16 mouse cellular contexts compared by ENCODE assay signal in the genomic region with DNA sequence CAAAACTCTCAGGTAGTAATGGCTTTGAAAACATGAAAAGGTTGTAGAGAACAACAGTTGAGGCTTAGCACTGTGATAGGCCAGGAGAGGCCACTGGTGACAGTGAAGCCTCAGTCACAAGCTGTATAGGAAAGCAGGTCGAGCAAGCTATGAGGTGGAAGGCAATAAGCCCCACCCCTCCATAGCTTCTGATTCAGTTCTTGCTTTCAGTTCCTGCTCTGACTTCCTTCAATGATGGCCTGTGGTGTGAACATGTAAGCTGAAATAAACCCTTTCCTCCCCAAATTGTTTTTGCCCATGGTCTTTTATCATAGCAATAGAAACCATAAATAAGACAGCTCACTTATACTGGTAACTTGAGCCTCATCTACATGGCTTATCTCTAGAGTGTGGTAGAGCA.
"Had no signal": no experiment of that assay in that cellular context is flagged by ENCODE, and none has a peak within 500 bp of the region (broad histone marks: within the 10 kb centered on the region; RNA-seq: fewer than 3 reads in every experiment).

No protein-coding gene starts in this region.

- H3K4me3 ChIP-seq: intestine, embryonic 15.5 days; layer of hippocampus, adult 2 months; limb, embryonic 10.5 days; liver, embryonic 15.5 days; midbrain, embryonic 13.5 days; myocyte; neural tube, embryonic 15.5 days had no signal

- H3K9me3 ChIP-seq: intestine, embryonic 15.5 days; limb, embryonic 10.5 days; liver, embryonic 15.5 days; midbrain, embryonic 13.5 days; neural tube, embryonic 15.5 days had no signal

- H3K4me2 ChIP-seq: intestine, embryonic 15.5 days; liver, embryonic 11.5 days; liver, embryonic 15.5 days; lung, embryonic 14.5 days; midbrain, embryonic 13.5 days; neural tube, embryonic 15.5 days had no signal

- H3K9ac ChIP-seq: intestine, embryonic 15.5 days; liver, embryonic 15.5 days; lung, embryonic 14.5 days; midbrain, embryonic 13.5 days; neural tube, embryonic 15.5 days had no signal

- DNase-seq: kidney, adult 18-20 months; kidney, postnatal 4 days; lung, embryonic 14.5 days; lung, postnatal 10 days; retina, postnatal 1 day; thymus, postnatal 36 days had no signal

- H3K27me3 ChIP-seq: intestine, embryonic 15.5 days; liver, embryonic 15.5 days; midbrain, embryonic 13.5 days; neural tube, embryonic 15.5 days had no signal

- ATAC-seq: intestine, embryonic 15.5 days; midbrain, embryonic 13.5 days had no signal

- H3K4me1 ChIP-seq: intestine, embryonic 15.5 days; liver, embryonic 15.5 days had no signal

- H3K27ac ChIP-seq: intestine, embryonic 15.5 days; kidney, postnatal 0 days; layer of hippocampus, adult 2 months; limb, embryonic 10.5 days; liver, embryonic 15.5 days; macrophage; midbrain, embryonic 13.5 days; neural tube, embryonic 15.5 days had no signal

- H3K36me3 ChIP-seq: intestine, embryonic 15.5 days; limb, embryonic 10.5 days; liver, embryonic 15.5 days; midbrain, embryonic 13.5 days; neural tube, embryonic 15.5 days had no signal
